Mouse (Mus musculus): ENCODE data around the gene Adgrg6. TPM values are rescaled to one million over a fixed set of nuclear protein-coding genes. Genes with fewer than 3 reads are reported as not detected.

The Adgrg6 gene
- polyA plus RNA-seq, 1 experiment = 1.1 TPM

DNA sequence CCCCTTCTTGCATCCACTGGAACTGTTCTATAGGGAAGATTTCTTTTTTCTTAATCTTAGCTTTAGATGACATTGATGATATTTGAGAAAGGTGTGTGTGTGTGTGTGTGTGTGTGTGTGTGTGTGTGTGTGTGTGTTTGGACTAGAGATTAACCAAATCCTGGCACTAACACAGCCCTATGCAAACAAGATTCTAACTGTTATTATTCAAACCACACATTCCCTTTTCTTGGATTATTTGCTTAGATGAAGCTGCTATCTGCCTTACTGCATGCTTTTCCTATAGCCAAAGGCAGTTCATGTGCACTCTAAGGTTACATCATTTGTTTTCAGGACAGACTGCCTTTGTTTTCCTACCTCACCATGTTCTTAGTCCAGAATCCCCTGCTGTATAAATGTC is 25.7 kb upstream of the Adgrg6 start:
- no peak for TF ChIP-seq CTCF (IDR thresholded peaks at IDR 0.05; ENCODE audit: borderline replicate concordance, control insufficient read depth, extremely low read depth, insufficient read depth, low read length, poor library complexity)
- TF ChIP-seq POLR2A (IDR thresholded peaks at IDR 0.05; ENCODE audit: control insufficient read depth, extremely low read depth, insufficient read depth, low read length, poor library complexity) = no peak
- H3K4me1 ChIP-seq (replicated peaks; ENCODE audit: control insufficient read depth, insufficient read depth, low read length) = no peaks in the 10 kb centered on the region

DNA sequence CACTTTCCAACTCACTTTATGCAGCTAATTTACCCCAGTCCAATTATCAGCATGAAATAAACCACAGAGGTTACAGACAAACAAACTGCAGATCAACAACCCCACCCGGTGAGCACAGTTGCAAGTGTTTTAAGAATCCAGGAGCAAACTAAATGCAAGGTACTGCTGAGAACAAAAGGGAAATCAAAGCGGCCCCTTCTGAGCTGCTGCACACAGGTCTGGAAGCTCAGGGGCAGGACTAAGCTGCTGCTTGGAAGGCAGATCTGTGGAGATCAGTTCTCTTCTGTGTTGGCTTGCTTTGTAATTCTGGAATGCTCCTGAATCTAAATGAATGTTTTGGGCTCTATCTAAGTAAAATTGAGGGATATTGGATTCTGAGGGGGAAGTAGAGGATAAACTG is 25.2 kb upstream of the Adgrg6 start:
- Histone ChIP-seq H3K36me3 (ENCODE audit: control insufficient read depth, insufficient read depth, low read length) (no peaks in the 10 kb centered on the region), H3K27ac (ENCODE audit: control insufficient read depth, insufficient read depth, low read length) (no peak overlapping the region), H3K27me3 (ENCODE audit: control insufficient read depth, insufficient read depth, low read length) (no peaks in the 10 kb centered on the region), H3K4me3 (ENCODE audit: control insufficient read depth, insufficient read depth, low read length) (no peak overlapping the region), H3K4me1 (replicated peaks; ENCODE audit: control insufficient read depth, insufficient read depth, low read length) (no peaks in the 10 kb centered on the region)
- DNase-seq = no peak
- TF ChIP-seq POLR2A (IDR thresholded peaks at IDR 0.05; ENCODE audit: control insufficient read depth, extremely low read depth, insufficient read depth, low read length, poor library complexity) (no peak), CTCF (IDR thresholded peaks at IDR 0.05; ENCODE audit: borderline replicate concordance, control insufficient read depth, extremely low read depth, insufficient read depth, low read length, poor library complexity) (no peak)
- 71% methylated on average over 2 of the region's 2 CpGs for WGBS

More for the DNA sequence above, 25.7 kb upstream of the Adgrg6 start:
- Histone ChIP-seq H3K36me3 (ENCODE audit: control insufficient read depth, insufficient read depth, low read length) (no peaks in the 10 kb centered on the region), H3K4me3 (ENCODE audit: control insufficient read depth, insufficient read depth, low read length) (no peak overlapping the region), H3K27ac (ENCODE audit: control insufficient read depth, insufficient read depth, low read length) (no peak overlapping the region), H3K27me3 (ENCODE audit: control insufficient read depth, insufficient read depth, low read length) (no peaks in the 10 kb centered on the region)
- DNase-seq = no peak

- Histone ChIP-seq H3K4me3 (ENCODE audit: control insufficient read depth, insufficient read depth, low read length) (no peak overlapping the region), H3K36me3 (ENCODE audit: control insufficient read depth, insufficient read depth, low read length) (no peaks in the 10 kb centered on the region), H3K27me3 (ENCODE audit: control insufficient read depth, insufficient read depth, low read length) (peaks cover 6% of the 10 kb centered on the region; the same call in 1 of the 2 replicates), H3K4me1 (replicated peaks; ENCODE audit: control insufficient read depth, insufficient read depth, low read length) (no peaks in the 10 kb centered on the region), H3K27ac (ENCODE audit: control insufficient read depth, insufficient read depth, low read length) (no peak overlapping the region)
- WGBS = 16% methylated on average over 7 of the region's 7 CpGs
- no peak for TF ChIP-seq CTCF (IDR thresholded peaks at IDR 0.05; ENCODE audit: borderline replicate concordance, control insufficient read depth, extremely low read depth, insufficient read depth, low read length, poor library complexity)
- DNase-seq = no peak
Observed at GRCm38 (mm10) chr10:14546111-14546551, 672 bp upstream of the Adgrg6 start.

DNA sequence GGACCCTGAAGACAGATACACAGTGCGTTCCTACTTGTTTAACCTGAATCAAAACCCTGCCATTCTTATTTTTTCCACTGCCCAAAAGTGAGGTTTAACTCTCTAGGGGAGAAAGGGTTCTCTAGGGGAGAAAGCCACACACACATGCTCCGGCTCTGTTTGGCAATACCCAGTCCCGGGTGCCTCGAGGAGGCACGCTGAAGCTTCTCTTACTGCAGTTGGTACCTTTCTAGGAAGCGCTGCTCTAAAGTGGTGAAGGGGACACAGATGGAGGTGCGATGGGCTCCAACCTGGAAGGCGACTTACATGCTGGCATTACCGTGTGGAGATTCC is 885 bp downstream of the Adgrg6 start:
- WGBS = 14% methylated on average over 9 of the region's 9 CpGs
- no peak for DNase-seq

GRCm38 (mm10) chr10:14543511-14544067 is 1.9 kb downstream of the Adgrg6 start:
- H3K36me3 ChIP-seq (ENCODE audit: control insufficient read depth, insufficient read depth, low read length) = no peaks in the 10 kb centered on the region
- no peak for TF ChIP-seq CTCF (IDR thresholded peaks at IDR 0.05; ENCODE audit: borderline replicate concordance, control insufficient read depth, extremely low read depth, insufficient read depth, low read length, poor library complexity)
- TF ChIP-seq POLR2A (IDR thresholded peaks at IDR 0.05; ENCODE audit: control insufficient read depth, extremely low read depth, insufficient read depth, low read length, poor library complexity) = no peak
- no peak overlapping the region for H3K27ac ChIP-seq (ENCODE audit: control insufficient read depth, insufficient read depth, low read length)
- WGBS = 89% methylated on average over 8 of the region's 8 CpGs
- H3K4me3 ChIP-seq (ENCODE audit: control insufficient read depth, insufficient read depth, low read length) = no peak overlapping the region
- DNase-seq = no peak
- H3K4me1 ChIP-seq (replicated peaks; ENCODE audit: control insufficient read depth, insufficient read depth, low read length) = no peaks in the 10 kb centered on the region
- peaks cover 6% of the 10 kb centered on the region; the same call in 1 of the 2 replicates for H3K27me3 ChIP-seq (ENCODE audit: control insufficient read depth, insufficient read depth, low read length)

More for the DNA sequence above, 885 bp downstream of the Adgrg6 start:
- no peaks in the 10 kb centered on the region for H3K4me1 ChIP-seq (replicated peaks; ENCODE audit: control insufficient read depth, insufficient read depth, low read length)
- no peak overlapping the region for H3K27ac ChIP-seq (ENCODE audit: control insufficient read depth, insufficient read depth, low read length)
- H3K4me3 ChIP-seq (ENCODE audit: control insufficient read depth, insufficient read depth, low read length) = peak overlapping the region; percentile 1; the same call in 1 of the 2 replicates
- H3K36me3 ChIP-seq (ENCODE audit: control insufficient read depth, insufficient read depth, low read length) = no peaks in the 10 kb centered on the region
- peaks cover 6% of the 10 kb centered on the region; the same call in 1 of the 2 replicates for H3K27me3 ChIP-seq (ENCODE audit: control insufficient read depth, insufficient read depth, low read length)
- TF ChIP-seq POLR2A (IDR thresholded peaks at IDR 0.05; ENCODE audit: control insufficient read depth, extremely low read depth, insufficient read depth, low read length, poor library complexity) (no peak), CTCF (IDR thresholded peaks at IDR 0.05; ENCODE audit: borderline replicate concordance, control insufficient read depth, extremely low read depth, insufficient read depth, low read length, poor library complexity) (no peak)

GRCm38 (mm10) chr10:14537102-14537501 is 8.4 kb downstream of the Adgrg6 start:
- Histone ChIP-seq H3K27ac (ENCODE audit: control insufficient read depth, insufficient read depth, low read length) (no peak overlapping the region), H3K36me3 (ENCODE audit: control insufficient read depth, insufficient read depth, low read length) (no peaks in the 10 kb centered on the region), H3K4me3 (ENCODE audit: control insufficient read depth, insufficient read depth, low read length) (no peak overlapping the region), H3K4me1 (replicated peaks; ENCODE audit: control insufficient read depth, insufficient read depth, low read length) (no peaks in the 10 kb centered on the region), H3K27me3 (ENCODE audit: control insufficient read depth, insufficient read depth, low read length) (no peaks in the 10 kb centered on the region)
- DNase-seq = no peak
- WGBS = 94% methylated on average over 3 of the region's 3 CpGs
- TF ChIP-seq CTCF (IDR thresholded peaks at IDR 0.05; ENCODE audit: borderline replicate concordance, control insufficient read depth, extremely low read depth, insufficient read depth, low read length, poor library complexity) = no peak
- TF ChIP-seq POLR2A (IDR thresholded peaks at IDR 0.05; ENCODE audit: control insufficient read depth, extremely low read depth, insufficient read depth, low read length, poor library complexity) = no peak

DNA sequence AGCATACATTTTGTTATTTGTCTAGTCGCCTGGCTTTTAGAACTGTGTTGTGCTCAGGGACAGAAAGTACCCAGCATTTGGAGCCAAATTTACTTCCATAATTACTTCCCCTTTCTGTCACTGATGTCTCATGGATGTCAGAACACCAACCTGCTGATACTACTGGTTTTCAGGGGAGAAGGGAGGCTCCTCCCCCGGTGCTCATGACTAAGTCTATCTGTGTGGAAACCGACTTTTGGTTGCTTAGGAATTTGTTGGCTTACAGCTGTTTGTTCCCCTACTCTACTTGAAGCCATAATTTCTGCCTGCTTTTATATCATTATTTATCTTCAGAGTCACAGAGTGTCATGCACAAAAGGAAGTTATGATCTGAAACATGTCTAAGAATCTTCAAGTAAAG is 14.4 kb downstream of the Adgrg6 start:
- Histone ChIP-seq H3K36me3 (ENCODE audit: control insufficient read depth, insufficient read depth, low read length) (no peaks in the 10 kb centered on the region), H3K27me3 (ENCODE audit: control insufficient read depth, insufficient read depth, low read length) (no peaks in the 10 kb centered on the region), H3K27ac (ENCODE audit: control insufficient read depth, insufficient read depth, low read length) (no peak overlapping the region), H3K4me1 (replicated peaks; ENCODE audit: control insufficient read depth, insufficient read depth, low read length) (no peaks in the 10 kb centered on the region), H3K4me3 (ENCODE audit: control insufficient read depth, insufficient read depth, low read length) (no peak overlapping the region)
- TF ChIP-seq POLR2A (IDR thresholded peaks at IDR 0.05; ENCODE audit: control insufficient read depth, extremely low read depth, insufficient read depth, low read length, poor library complexity) (no peak), CTCF (IDR thresholded peaks at IDR 0.05; ENCODE audit: borderline replicate concordance, control insufficient read depth, extremely low read depth, insufficient read depth, low read length, poor library complexity) (no peak)
- 32% methylated on average over 3 of the region's 3 CpGs for WGBS
- no peak for DNase-seq

Data from thymus, adult 2 months (tissue).